Mouse (Mus musculus) G1E (cell line): ENCODE measurements around the gene Pom121l2. TPM values are rescaled to one million over a fixed set of nuclear protein-coding genes. Genes with fewer than 3 reads are reported as not detected.

Experiments used
- ATAC-seq: 2 replicates; pipeline ENCODE4 v1.8.0; 2016; ENCODE audit warnings: mild to moderate bottlenecking; ENCODE audit not compliant: insufficient number of reproducible peaks, poor library complexity, low FRiP score, severe bottlenecking; ENCODE audit errors: extremely low read depth
- DNase-seq: peaks from one replicate; pipeline ENCODE4 v3.0.0; 2012; ENCODE audit warnings: low spot score
- H3K27me3 ChIP-seq: 2 replicates; pipeline ENCODE4 v1.6.1; 2012; ENCODE audit warnings: mild to moderate bottlenecking, low read length, inconsistent platforms; ENCODE audit not compliant: insufficient read depth
- H3K36me3 ChIP-seq: replicated peaks from 2 replicates; pipeline ENCODE3; 2012; ENCODE audit warnings: mild to moderate bottlenecking, inconsistent platforms
- H3K4me1 ChIP-seq: 2 replicates; pipeline ENCODE4 v1.6.1; 2012; ENCODE audit warnings: low read depth, low read length, inconsistent platforms, mixed read lengths; ENCODE audit not compliant: insufficient read depth
- H3K4me3 ChIP-seq: 2 replicates; pipeline ENCODE4 v1.5.1; 2012; ENCODE audit warnings: low read depth, mild to moderate bottlenecking, inconsistent platforms, low read length, moderate library complexity, mixed read lengths
- H3K9me3 ChIP-seq: replicated peaks from 2 replicates; pipeline ENCODE4 v1.6.1; 2012; ENCODE audit warnings: inconsistent platforms
- CTCF ChIP-seq: IDR thresholded peaks from 2 replicates; pipeline ENCODE4 v1.5.1; 2012; ENCODE audit warnings: low read depth, low read length, inconsistent platforms, mixed read lengths
- GATA1 ChIP-seq: IDR thresholded peaks from 2 replicates; pipeline ENCODE4 v1.6.1; 2012; ENCODE audit warnings: borderline replicate concordance, low read length, inconsistent platforms, mixed read lengths
- GATA2 ChIP-seq: IDR thresholded peaks from 2 replicates; pipeline ENCODE4 v1.6.1; 2012; ENCODE audit warnings: low read depth, low read length, inconsistent platforms, borderline replicate concordance
- POLR2AphosphoS5 ChIP-seq: IDR thresholded peaks from 2 replicates; pipeline ENCODE4 v1.6.1; 2012; ENCODE audit warnings: low read depth, low read length, inconsistent platforms; ENCODE audit not compliant: insufficient replicate concordance
- TAL1 ChIP-seq: conservative IDR thresholded peaks from 2 replicates; pipeline ENCODE4 v1.6.1; 2012; ENCODE audit warnings: low read depth, low read length, inconsistent platforms, mixed read lengths
- polyA plus RNA-seq: library from polyadenylated mRNA; stranded (reverse); fragments of >175 nt; gene quantifications from 2 replicates; pipeline ENCODE4 v1.2.3, GENCODE M21; 2012
- total RNA-seq, 2 experiments: library from RNA; stranded (forward) in 1 of 2; stranded (reverse) in 1 of 2; fragments of 200-1000 nt in 1 of 2; fragments of >200 nt in 1 of 2; fragmentation: Nextera tagmentation in 1 of 2; gene quantifications; 2 replicates each; pipeline ENCODE4 v1.2.3; 2014 to 2017

Pom121l2 gene
- total RNA-seq (2014; fragmentation: Nextera tagmentation): not detected in 2 replicates
- total RNA-seq (2017): not detected in 2 replicates
- not detected in 2 replicates for polyA plus RNA-seq

DNA sequence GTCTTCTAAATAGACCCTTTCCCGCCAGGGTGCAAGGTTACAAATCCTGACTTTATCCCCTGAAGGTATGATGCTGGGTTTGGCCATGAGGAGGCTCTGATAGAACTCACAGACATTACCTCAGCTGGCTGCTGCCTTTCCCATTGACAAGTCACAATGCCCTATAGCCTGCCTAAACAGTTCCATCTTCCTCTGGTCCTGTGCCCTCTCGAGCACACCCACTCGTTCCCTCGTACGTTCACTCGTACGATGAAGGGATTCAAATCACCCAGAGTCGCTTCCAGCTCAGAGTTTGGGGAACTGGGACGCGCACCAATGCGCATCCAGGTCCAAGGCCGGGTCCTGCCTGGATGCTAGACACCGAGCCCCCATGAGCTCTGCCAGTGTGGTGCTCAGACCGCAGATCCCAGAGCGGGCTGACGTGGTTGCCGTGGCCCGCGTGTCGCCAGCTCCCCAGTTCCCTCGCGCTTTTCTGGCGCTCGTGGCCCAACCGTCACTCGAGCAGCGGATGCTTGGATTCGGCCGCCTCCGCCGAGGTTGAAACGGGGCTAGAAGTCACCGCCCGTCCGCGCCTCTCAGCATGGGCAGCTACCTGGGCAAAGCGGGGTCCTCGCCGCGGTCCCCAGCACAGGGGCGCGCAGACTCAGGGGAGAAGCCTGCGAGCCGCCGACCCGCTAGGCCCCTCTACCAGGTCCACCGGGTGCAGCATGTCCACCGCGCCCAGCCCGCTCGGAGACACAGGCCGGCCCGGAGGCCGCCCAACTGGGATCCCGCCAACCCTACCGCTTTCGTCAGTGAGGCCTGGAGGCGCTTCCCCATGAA lies at the start of gene Pom121l2:
Gene Pom121l2 (plus strand): TSS at position 214 of the 822 bp plus-strand sequence.
- Histone ChIP-seq H3K4me3 (no peak within 1 kb of the TSS), H3K36me3 (no peaks in the 10 kb centered on the region), H3K27me3 (peaks cover 61% of the 10 kb centered on the region), H3K9me3 (peaks cover 4% of the 10 kb centered on the region), H3K4me1 (peaks cover 2% of the 10 kb centered on the region; the same call in 1 of the 2 replicates)
- ATAC-seq (no peak), DNase-seq (no peak)
- TF ChIP-seq GATA1: no peak
- no peak for TF ChIP-seq GATA2

GRCm38 (mm10) chr13:21931740-21932139 lies 49.3 kb upstream of the Pom121l2 start:
- no peak for DNase-seq
- H3K36me3 ChIP-seq: no peaks in the 10 kb centered on the region
- H3K27me3 ChIP-seq: no peaks in the 10 kb centered on the region
- H3K4me1 ChIP-seq: peaks cover 38% of the 10 kb centered on the region
- no peaks in the 10 kb centered on the region for H3K9me3 ChIP-seq
- TF ChIP-seq POLR2AphosphoS5 (no peak), GATA1 (no peak), TAL1 (no peak), GATA2 (no peak), CTCF (no peak)
- no peak for ATAC-seq
- H3K4me3 ChIP-seq: no peak overlapping the region

DNA sequence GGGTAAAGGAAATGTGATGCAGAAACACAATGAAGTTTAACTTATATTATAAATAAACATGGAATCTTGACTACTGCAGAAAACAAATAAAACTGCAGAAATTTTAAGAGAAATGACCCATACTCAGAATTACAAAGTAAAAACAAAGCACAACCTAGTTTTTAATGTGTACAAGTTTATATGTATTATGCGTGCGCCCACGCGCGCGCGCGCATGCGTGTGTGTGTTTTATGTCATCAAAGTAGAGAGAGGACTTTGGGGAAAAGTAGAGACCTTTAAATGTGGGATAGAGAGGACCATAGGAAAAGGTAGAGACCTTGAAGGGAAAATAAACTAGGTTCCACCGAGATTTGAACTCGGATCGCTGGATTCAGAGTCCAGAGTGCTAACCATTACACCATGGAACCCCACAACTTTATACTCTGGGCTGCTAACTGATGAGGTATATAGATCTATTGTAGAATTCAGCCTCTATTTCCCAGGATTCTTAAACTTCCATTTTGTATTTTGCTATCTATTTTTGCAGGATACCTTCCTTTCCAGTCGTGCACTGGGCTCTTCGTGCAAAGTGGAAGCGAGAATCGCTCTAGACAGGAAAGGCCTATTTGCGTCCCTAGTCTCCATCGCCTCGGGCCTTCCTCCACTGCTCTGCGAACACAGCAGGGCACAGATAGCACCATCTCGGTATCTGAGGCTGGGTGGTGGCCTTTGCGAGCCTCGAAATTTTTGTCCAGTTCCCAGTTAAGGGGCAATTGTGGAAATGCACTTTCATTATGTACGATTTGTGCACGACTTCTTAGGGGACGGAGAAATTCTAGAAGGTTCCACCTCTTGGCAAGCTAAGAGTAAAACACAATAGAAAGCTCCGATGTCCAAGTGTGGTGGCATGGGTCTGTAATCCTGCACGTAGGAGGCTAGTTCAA lies 47.1 kb upstream of the Pom121l2 start:
- Histone ChIP-seq H3K4me1 (peaks cover 42% of the 10 kb centered on the region), H3K4me3 (peak overlapping the region; percentile 65; the same call in 1 of the 2 replicates), H3K36me3 (no peaks in the 10 kb centered on the region), H3K27me3 (no peaks in the 10 kb centered on the region), H3K9me3 (no peaks in the 10 kb centered on the region)
- no peak for TF ChIP-seq GATA1
- TF ChIP-seq CTCF: no peak
- no peak for TF ChIP-seq TAL1
- no peak for TF ChIP-seq GATA2
- TF ChIP-seq POLR2AphosphoS5: no peak
- no peak for ATAC-seq
- no peak for DNase-seq

- Histone ChIP-seq H3K4me3 (peak overlapping the region; percentile 69; the same call in 1 of the 2 replicates), H3K4me1 (peaks cover 40% of the 10 kb centered on the region), H3K27me3 (no peaks in the 10 kb centered on the region), H3K36me3 (no peaks in the 10 kb centered on the region), H3K9me3 (no peaks in the 10 kb centered on the region)
- ATAC-seq (no peak), DNase-seq (no peak)
- TF ChIP-seq TAL1: no peak
- TF ChIP-seq POLR2AphosphoS5: no peak
- TF ChIP-seq GATA1: no peak
- no peak for TF ChIP-seq GATA2
- TF ChIP-seq CTCF: no peak
Measured at GRCm38 (mm10) chr13:21934982-21935791, 45.8 kb upstream of the Pom121l2 start.

DNA sequence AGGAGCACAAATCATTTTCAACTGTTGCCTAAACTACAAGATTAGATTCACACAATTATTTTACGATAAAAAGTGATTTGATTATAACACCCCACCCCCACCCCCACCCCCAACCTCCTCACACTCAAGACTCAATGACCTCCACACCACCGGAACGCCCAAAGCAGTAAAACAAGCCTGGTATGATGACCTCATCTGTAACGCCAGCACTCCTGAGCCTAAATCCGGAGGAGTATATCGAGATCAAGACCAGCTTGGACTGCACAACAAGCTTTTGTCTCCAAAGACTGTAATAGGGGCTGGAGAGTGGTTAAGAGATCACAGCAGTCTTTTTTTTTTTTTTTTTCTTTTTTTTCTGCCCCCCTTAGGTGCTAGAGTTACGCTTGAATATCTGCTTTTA lies 45.2 kb upstream of the Pom121l2 start:
- Histone ChIP-seq H3K4me1 (peaks cover 36% of the 10 kb centered on the region), H3K36me3 (no peaks in the 10 kb centered on the region), H3K9me3 (no peaks in the 10 kb centered on the region), H3K27me3 (no peaks in the 10 kb centered on the region), H3K4me3 (peak overlapping the region; percentile 69; the same call in 1 of the 2 replicates)
- ATAC-seq: no peak
- no peak for TF ChIP-seq CTCF
- TF ChIP-seq TAL1: no peak
- TF ChIP-seq GATA2: no peak
- no peak for TF ChIP-seq GATA1
- TF ChIP-seq POLR2AphosphoS5: no peak
- DNase-seq: no peak
